ENCODE assay signal across 21 mouse cellular contexts in the genomic region with DNA sequence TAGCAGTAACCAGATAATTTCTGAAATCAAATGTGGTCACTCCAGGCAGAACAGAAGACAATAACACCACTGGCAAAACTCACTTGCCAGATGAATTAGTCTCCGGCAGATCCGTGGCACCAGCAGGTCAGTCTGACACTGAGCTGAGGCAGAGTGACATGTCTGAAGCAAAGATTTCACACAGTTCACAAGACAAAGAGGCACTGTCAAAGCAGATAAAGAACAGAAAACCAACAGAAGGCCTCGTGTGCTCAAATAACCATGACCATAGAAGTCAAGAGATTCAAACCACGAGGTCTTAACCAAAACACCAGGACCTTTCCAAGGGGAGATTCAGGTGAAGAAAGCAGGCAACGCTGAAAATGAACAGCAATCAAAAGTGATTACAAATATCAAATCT.
DNase-seq lines count a peak whose midpoint lies in the region; ATAC-seq lines count a peak whose summit lies in the region.
"Had no signal": no experiment of that assay in that cellular context is flagged by ENCODE, and none has a peak within 500 bp of the region (broad histone marks: within the 10 kb centered on the region; RNA-seq: fewer than 3 reads in every experiment).

No protein-coding gene starts in this region.

- no peak overlapping the region for H3K4me2 ChIP-seq in forebrain, embryonic 15.5 days (replicated peaks)
- no peak overlapping the region for H3K4me2 ChIP-seq in forebrain, embryonic 11.5 days (ENCODE audit: low read depth, low read length, severe bottlenecking)
- no peak overlapping the region for H3K4me2 ChIP-seq in embryonic facial prominence, embryonic 14.5 days (ENCODE audit: low read depth, low read length)
- H3K4me2 ChIP-seq in midbrain, embryonic 12.5 days (replicated peaks) = no peak overlapping the region
- no peak overlapping the region for H3K4me2 ChIP-seq in kidney, embryonic 16.5 days (replicated peaks; ENCODE audit: low read depth, low read length)
- H3K4me2 ChIP-seq: neural tube, embryonic 12.5 days; stomach, embryonic 15.5 days had no signal

- no peaks in the 10 kb centered on the region for H3K36me3 ChIP-seq in forebrain, embryonic 15.5 days
- H3K36me3 ChIP-seq in forebrain, embryonic 11.5 days (ENCODE audit: control insufficient read depth, insufficient read depth, low read length) = no peaks in the 10 kb centered on the region
- no peaks in the 10 kb centered on the region for H3K36me3 ChIP-seq in embryonic facial prominence, embryonic 14.5 days (ENCODE audit: control insufficient read depth, insufficient read depth, low read length)
- H3K36me3 ChIP-seq in midbrain, embryonic 12.5 days = no peaks in the 10 kb centered on the region
- no peaks in the 10 kb centered on the region for H3K36me3 ChIP-seq in kidney, embryonic 16.5 days (ENCODE audit: insufficient read depth, low read length)
- H3K36me3 ChIP-seq: neural tube, embryonic 12.5 days; stomach, embryonic 15.5 days had no signal

- H3K9ac ChIP-seq in forebrain, embryonic 15.5 days (replicated peaks) = no peak overlapping the region
- no peak overlapping the region for H3K9ac ChIP-seq in forebrain, embryonic 11.5 days (ENCODE audit: low read length)
- H3K9ac ChIP-seq in embryonic facial prominence, embryonic 14.5 days (ENCODE audit: low read depth, low read length) = no peak overlapping the region
- H3K9ac ChIP-seq in midbrain, embryonic 12.5 days (replicated peaks) = no peak overlapping the region
- H3K9ac ChIP-seq in kidney, embryonic 16.5 days (replicated peaks; ENCODE audit: low read length) = no peak overlapping the region
- H3K9ac ChIP-seq: forebrain, postnatal 0 days; liver, postnatal 0 days; neural tube, embryonic 12.5 days; stomach, embryonic 15.5 days had no signal

- ATAC-seq in forebrain, embryonic 15.5 days (replicated peaks) = 0 out of 2 replicates have a peak, but pooled peaks have one; percentile 21
- no peak for ATAC-seq in forebrain, embryonic 11.5 days (replicated peaks; ENCODE audit: low FRiP score)
- no peak for ATAC-seq in embryonic facial prominence, embryonic 14.5 days (ENCODE audit: low read depth)
- ATAC-seq in midbrain, embryonic 12.5 days (ENCODE audit: low FRiP score, low read depth) = peak; percentile 73
- no peak for ATAC-seq in kidney, embryonic 16.5 days (ENCODE audit: low FRiP score, low TSS enrichment)
- ATAC-seq: forebrain, postnatal 0 days; liver, postnatal 0 days had no signal

- peaks cover 10% of the 10 kb centered on the region for H3K4me1 ChIP-seq in forebrain, embryonic 15.5 days
- peaks cover 2% of the 10 kb centered on the region; the same call in 1 of the 2 replicates for H3K4me1 ChIP-seq in forebrain, embryonic 11.5 days (replicated peaks; ENCODE audit: control insufficient read depth, insufficient read depth, low read length)
- H3K4me1 ChIP-seq in embryonic facial prominence, embryonic 14.5 days (ENCODE audit: control insufficient read depth, insufficient read depth, low read length) = peaks cover 4% of the 10 kb centered on the region; the same call in 1 of the 2 replicates
- peaks cover 4% of the 10 kb centered on the region; the same call in 1 of the 2 replicates for H3K4me1 ChIP-seq in midbrain, embryonic 12.5 days
- 0 out of 2 replicates have a peak, but pooled peaks cover 3% of the 10 kb centered on the region for H3K4me1 ChIP-seq in kidney, embryonic 16.5 days (ENCODE audit: insufficient read depth, low read length)
- H3K4me1 ChIP-seq: stomach, embryonic 15.5 days had no signal

- WGBS in forebrain, embryonic 15.5 days = 18% methylated on average over 5 of the region's 5 CpGs
- WGBS in forebrain, embryonic 11.5 days = 23% methylated on average over 5 of the region's 5 CpGs
- 38% methylated on average over 5 of the region's 5 CpGs for WGBS in embryonic facial prominence, embryonic 14.5 days
- 17% methylated on average over 5 of the region's 5 CpGs for WGBS in midbrain, embryonic 12.5 days
- 74% methylated on average over 5 of the region's 5 CpGs for WGBS in kidney, embryonic 16.5 days

- no peak overlapping the region for H3K27ac ChIP-seq in forebrain, embryonic 15.5 days (replicated peaks)
- no peak overlapping the region for H3K27ac ChIP-seq in forebrain, embryonic 11.5 days (ENCODE audit: low read depth, low read length)
- no peak overlapping the region for H3K27ac ChIP-seq in embryonic facial prominence, embryonic 14.5 days (replicated peaks; ENCODE audit: low read depth, low read length)
- H3K27ac ChIP-seq in midbrain, embryonic 12.5 days (replicated peaks) = no peak overlapping the region
- no peak overlapping the region for H3K27ac ChIP-seq in kidney, embryonic 16.5 days (ENCODE audit: low read length)
- H3K27ac ChIP-seq: heart, adult 2 months; neural tube, embryonic 12.5 days; stomach, embryonic 15.5 days had no signal

- H3K27me3 ChIP-seq in forebrain, embryonic 15.5 days = no peaks in the 10 kb centered on the region
- peaks cover 2% of the 10 kb centered on the region; the same call in 1 of the 2 replicates for H3K27me3 ChIP-seq in forebrain, embryonic 11.5 days (ENCODE audit: control insufficient read depth, insufficient read depth, low read length)
- no peaks in the 10 kb centered on the region for H3K27me3 ChIP-seq in embryonic facial prominence, embryonic 14.5 days (replicated peaks; ENCODE audit: control insufficient read depth, insufficient read depth, low read length)
- H3K27me3 ChIP-seq in midbrain, embryonic 12.5 days = peaks cover 51% of the 10 kb centered on the region
- no peaks in the 10 kb centered on the region for H3K27me3 ChIP-seq in kidney, embryonic 16.5 days (ENCODE audit: insufficient read depth, low read length)
- H3K27me3 ChIP-seq: CH12.LX; neural tube, embryonic 12.5 days; stomach, embryonic 15.5 days had no signal

- no peaks in the 10 kb centered on the region for H3K9me3 ChIP-seq in forebrain, embryonic 15.5 days
- no peaks in the 10 kb centered on the region for H3K9me3 ChIP-seq in forebrain, embryonic 11.5 days (ENCODE audit: control insufficient read depth, low read length)
- no peaks in the 10 kb centered on the region for H3K9me3 ChIP-seq in embryonic facial prominence, embryonic 14.5 days (ENCODE audit: control insufficient read depth, low read length)
- no peaks in the 10 kb centered on the region for H3K9me3 ChIP-seq in midbrain, embryonic 12.5 days
- H3K9me3 ChIP-seq in kidney, embryonic 16.5 days (ENCODE audit: low read length) = no peaks in the 10 kb centered on the region
- H3K9me3 ChIP-seq: neural tube, embryonic 12.5 days; stomach, embryonic 15.5 days had no signal

- no peak overlapping the region for H3K4me3 ChIP-seq in forebrain, embryonic 15.5 days
- no peak overlapping the region for H3K4me3 ChIP-seq in forebrain, embryonic 11.5 days (ENCODE audit: low read depth, low read length)
- no peak overlapping the region for H3K4me3 ChIP-seq in embryonic facial prominence, embryonic 14.5 days (ENCODE audit: low read depth, low read length)
- no peak overlapping the region for H3K4me3 ChIP-seq in midbrain, embryonic 12.5 days
- no peak overlapping the region for H3K4me3 ChIP-seq in kidney, embryonic 16.5 days (ENCODE audit: low read length)
- H3K4me3 ChIP-seq: heart, adult 2 months; neural tube, embryonic 12.5 days; stomach, embryonic 15.5 days had no signal

- no peak for DNase-seq in forebrain, embryonic 11.5 days (ENCODE audit: low spot score)
- peak; percentile 36 for DNase-seq in Muller cell, postnatal 12 days (ENCODE audit: inconsistent ontology term)
- DNase-seq in embryonic facial prominence, embryonic 14.5 days (ENCODE audit: low spot score) = peak; percentile 41
- DNase-seq in left cerebral cortex, adult 11 months (ENCODE audit: low spot score) = no peak
- DNase-seq in thymus, postnatal 14 days = no peak
- DNase-seq: adrenal gland, adult 2 months; cerebellum, adult 18-20 months; forebrain, postnatal 0 days; heart, adult 2 months; kidney, adult 9 months; kidney, postnatal 4 days; liver; liver, postnatal 0 days; lung, postnatal 36 days; thymus, adult 2 months had no signal

Comparison
In these comparisons a context has a peak if more than half of its experiments do, and no peak if none do; other contexts are left out.
1. ATAC-seq: peak in forebrain, embryonic 15.5 days (single experiment) and midbrain, embryonic 12.5 days (single experiment); none in forebrain, embryonic 11.5 days (single experiment), embryonic facial prominence, embryonic 14.5 days (single experiment) and kidney, embryonic 16.5 days (single experiment).
2. DNase-seq: peak in Muller cell, postnatal 12 days (single experiment) and embryonic facial prominence, embryonic 14.5 days (single experiment); none in forebrain, embryonic 11.5 days (single experiment), left cerebral cortex, adult 11 months (single experiment) and thymus, postnatal 14 days (single experiment).